Mouse (Mus musculus) thymus, postnatal 10 days (tissue): ENCODE measurements at regions not wholly inside any gene's neighbourhood (a gene's known extent, or its start where the extent isn't known, plus 50 kb on each side); places are given as distances from the start of the nearest gene placed in this dataset.
"Not testable (repeated sequence)": the region's sequence is repeated elsewhere in the genome, so short reads cannot be mapped to it uniquely, and the experiment has no call there.

Source experiments
- DNase-seq, 2 experiments: peaks; one replicate each; pipeline ENCODE4 v3.0.0; 2021; ENCODE audit warnings: low spot score in 2 of 2

- DNase-seq, result no peak
Observed at GRCm38 (mm10) chr7:137648621-137649020, 211.2 kb downstream of the Glrx3 start.

DNA sequence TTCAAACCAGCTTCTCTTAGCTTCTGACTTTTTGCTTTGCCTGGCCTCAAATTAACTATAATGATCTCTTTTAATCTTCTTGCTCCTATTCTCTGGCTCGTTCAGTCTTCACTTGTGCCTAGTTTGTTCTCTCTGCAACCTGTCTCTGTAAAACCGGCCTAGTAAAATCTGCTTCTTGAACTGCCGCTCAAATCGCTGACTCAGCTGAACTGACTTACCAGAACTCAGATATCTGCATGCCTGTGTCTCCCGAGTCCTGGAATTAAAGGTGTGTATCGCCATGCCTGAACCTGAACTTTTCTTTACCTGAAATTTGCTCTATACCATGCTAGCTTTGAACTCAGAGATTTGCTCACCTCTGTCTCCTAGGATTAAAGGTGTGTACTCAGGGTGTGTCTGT is 212.2 kb downstream of the Glrx3 start:
- DNase-seq, result no peak

GRCm38 (mm10) chr7:137653837-137654236 is 216.4 kb downstream of the Glrx3 start:
- no peak for DNase-seq

DNA sequence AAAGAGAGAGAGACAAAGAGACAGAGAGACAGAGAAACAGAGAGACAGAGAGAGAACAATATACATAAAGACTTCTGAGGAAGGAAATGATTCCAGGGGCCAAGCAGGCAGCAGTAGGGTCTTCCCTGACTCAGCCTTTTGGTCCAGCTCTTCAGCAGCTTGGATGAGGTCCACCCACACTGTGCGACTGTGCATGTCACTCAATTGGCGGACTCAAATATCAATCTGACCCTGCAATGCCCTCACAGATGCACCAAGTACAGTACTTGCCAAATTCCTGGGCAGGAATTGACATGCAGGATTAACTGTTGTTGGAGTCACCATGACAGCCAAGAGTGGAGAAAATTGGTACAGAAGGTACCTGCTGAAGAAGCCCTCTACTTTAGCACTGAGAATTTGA is 229.8 kb downstream of the Glrx3 start:
- no peak for DNase-seq

DNA sequence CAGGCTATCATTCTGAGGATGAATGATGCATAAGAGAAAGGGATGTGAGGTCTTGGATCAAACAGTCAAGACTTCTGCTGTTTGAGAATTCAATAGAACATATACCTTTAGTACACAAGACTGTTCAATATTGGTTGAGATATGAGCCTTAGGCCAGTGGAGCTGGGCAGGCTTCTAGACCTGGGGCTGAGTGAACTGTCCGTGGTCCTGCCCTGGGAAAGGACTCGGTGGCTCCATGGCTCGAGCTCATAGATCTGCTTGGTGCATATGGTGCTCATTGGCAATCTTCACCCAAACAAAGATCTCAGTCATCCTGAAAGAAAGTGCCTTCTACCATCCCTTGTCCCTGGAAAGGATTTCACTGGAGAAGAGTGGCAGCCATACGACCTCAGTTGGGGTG is 233.7 kb downstream of the Glrx3 start:
- no peak for DNase-seq

DNA sequence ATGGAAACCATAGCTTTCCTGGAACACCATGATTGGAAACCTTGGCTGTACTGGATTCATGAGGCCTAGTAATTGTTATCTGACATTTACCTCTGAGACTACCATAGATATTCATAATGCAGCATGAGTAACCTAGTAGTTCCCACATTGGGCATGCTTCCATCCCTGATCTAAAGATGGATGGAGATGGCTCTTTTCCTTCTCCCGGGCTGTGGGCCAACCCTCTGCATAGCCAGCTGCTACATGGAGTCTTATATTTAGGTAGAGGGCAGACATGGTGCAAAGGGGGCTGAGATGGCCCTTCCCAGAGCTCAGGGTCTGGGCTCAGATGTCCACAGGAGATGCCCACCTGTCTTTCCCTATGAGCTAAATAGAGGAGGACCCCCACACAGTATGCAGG is 237.2 kb downstream of the Glrx3 start:
- DNase-seq, result no peak

DNA sequence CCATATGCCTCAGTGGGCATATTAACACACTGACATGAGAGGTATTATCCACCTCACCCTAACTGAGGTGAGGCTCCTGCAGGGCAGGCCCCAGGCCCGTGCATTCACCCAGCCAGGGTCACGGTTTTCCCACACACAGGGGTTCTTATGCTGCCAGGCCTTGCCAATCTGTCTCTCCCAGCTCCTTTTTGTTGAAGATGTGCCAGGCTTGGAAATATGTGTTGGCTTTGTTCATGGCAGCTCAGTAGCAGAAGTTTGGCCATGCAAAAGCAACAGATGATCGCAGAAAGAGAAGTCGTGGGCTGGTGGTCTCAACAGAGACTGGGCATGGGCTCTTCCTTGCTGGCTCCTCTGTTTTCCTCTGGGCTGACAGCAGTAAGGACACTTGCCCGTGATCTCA is 238.0 kb downstream of the Glrx3 start:
- DNase-seq, result no peak

DNA sequence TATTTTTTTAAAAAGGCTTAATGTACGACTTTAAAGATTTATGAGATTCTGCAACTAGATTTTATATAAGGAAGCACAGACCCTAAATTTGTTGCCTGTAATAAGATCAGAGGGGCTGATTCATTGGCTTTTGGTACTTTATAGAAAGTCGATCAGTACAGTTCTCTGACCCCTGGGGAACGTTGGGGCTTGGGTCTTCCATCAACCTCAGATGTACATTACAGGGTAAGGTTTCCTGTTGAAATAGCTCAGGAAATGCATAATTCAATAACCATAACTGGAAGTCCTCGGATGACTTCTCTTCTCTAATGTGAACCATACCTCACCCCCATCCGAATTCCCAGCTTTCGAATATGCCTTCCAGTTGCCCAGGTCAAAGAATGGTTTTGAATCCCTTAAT is 247.4 kb downstream of the Glrx3 start:
- DNase-seq, result no peak

DNA sequence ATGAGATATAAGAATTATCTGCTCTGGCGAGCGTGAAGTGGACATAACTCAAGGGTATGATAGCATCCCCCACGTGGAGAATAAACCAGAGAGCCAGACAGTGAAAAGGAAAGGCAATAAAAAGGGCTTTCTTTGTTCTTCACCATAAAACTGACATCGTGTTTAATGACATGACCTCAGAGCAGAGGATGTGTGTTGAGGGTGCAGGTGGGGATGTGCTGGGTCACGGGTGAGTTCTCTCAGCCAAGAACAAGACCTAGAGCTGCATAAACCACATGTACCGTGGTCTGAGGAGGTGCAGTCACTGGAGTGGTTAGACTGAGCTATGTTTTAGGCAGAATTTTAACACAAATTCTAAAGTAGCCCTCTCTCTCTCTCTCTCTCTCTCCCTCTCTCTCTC is 247.9 kb downstream of the Glrx3 start:
- DNase-seq, result no peak

- no peak for DNase-seq
Observed at GRCm38 (mm10) chr7:137696831-137697230, 259.4 kb downstream of the Glrx3 start.

DNA sequence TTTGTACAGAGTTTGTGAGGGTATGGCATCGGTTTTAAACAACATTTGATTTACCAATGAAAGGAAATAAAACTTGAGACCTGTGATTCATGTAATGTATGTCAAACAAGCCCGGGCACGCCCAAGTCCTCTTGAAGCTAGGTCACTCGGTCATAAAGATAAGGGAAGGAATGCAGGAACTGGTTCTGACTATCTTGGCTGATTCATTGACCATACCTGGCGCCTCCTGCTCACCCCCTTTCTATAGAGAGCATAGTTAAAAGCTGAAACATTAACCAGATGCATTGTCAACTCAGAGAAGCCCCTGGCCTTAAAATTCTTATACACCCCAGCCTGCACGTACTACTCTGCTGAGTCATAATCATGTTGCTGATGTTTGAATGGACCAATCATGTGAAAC is 261.1 kb downstream of the Glrx3 start:
- not testable (repeated sequence) for DNase-seq

DNA sequence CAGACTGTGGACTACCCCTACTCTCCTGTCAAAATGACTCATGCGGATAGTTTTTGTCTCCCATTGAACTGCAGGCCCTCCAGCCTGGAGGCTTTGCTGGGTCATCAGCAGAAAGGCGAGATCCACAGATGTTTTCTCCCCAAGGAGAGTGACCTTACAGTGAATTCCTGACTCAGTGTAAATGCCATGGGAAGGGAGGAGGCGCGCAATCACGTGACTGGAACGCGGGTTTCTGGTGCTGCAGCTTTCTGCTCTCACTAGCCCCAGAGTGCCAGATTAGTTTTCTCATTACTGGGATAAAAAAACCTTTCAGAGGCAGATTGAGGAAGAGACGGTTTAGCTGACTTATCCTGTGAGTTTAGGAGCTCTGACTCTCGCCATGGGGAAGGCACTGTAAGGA is 275.4 kb downstream of the Glrx3 start:
- no peak for DNase-seq

GRCm38 (mm10) chr7:137713856-137714255 is 276.4 kb downstream of the Glrx3 start:
- DNase-seq, result no peak

GRCm38 (mm10) chr7:137714318-137714962 is 277.0 kb downstream of the Glrx3 start:
- DNase-seq, result no peak

GRCm38 (mm10) chr7:137715126-137715900 is 277.9 kb downstream of the Glrx3 start:
- no peak for DNase-seq

DNA sequence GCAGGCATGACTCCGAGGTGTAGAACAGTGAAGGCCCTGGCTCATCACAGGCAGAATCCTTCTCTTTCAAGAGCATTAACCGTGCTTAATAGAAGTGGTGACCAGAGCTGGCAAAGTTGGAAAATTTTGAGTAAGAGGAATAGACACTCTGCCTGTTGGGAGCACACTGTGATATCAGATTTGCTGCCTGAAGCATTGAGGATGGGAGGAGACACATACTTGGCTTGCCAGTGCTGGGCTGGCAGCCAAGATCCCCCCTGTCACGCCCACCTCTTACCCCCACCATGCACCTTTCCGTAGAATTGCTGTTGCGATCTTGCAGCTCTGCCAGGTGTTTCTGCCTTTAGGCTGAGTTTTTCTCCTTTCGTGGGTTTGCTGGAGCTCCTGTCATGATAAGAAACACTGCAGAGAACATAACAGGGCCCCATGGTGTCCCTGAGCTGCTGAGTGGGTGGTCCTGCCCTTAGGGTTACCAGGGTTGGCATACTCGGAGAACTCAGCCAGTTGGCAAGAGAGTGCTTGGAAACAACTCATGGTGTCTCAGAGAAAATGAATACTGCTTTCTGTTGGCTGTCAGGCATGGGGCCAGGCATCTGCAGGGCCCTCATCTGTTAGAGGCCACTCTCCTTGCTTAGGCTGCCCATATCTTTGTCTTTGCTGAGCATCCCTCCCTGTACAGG is 286.1 kb downstream of the Glrx3 start:
- no peak for DNase-seq

- no peak for DNase-seq
Observed at GRCm38 (mm10) chr7:137726031-137726430, 288.6 kb downstream of the Glrx3 start.

DNA sequence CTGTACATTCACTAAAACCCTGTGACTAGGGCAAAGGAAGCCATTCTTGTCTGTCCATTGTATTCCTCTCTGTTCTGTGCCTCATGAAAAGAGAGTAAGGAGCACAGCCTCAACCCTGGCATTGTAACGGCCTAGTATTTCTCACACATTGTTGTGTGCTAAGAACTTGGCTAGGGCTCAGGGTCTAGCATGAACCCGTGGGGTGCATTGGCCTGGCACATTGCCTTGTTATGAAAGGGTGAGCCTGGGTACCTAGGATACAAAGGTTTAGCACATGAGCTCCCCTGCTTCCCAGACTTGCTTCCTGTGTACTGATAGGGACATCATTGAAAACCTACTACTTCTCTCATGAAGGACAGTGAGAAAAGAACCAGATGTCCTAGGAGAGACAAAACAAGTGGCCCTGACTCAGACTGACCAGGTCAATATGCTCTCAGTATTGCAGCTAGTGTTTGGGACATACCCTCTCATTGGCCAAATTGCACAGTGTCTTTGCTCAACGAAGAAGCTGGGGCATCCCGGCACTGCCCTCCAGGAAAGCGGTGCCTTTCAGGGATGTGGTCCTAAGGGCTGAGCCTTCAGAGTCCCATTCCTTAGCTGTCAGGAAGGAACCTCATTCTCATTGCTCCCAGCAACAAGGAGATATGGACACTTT is 298.6 kb downstream of the Glrx3 start:
- no peak for DNase-seq

- DNase-seq, result no peak
Observed at GRCm38 (mm10) chr7:137741702-137742101, 304.3 kb downstream of the Glrx3 start.

DNA sequence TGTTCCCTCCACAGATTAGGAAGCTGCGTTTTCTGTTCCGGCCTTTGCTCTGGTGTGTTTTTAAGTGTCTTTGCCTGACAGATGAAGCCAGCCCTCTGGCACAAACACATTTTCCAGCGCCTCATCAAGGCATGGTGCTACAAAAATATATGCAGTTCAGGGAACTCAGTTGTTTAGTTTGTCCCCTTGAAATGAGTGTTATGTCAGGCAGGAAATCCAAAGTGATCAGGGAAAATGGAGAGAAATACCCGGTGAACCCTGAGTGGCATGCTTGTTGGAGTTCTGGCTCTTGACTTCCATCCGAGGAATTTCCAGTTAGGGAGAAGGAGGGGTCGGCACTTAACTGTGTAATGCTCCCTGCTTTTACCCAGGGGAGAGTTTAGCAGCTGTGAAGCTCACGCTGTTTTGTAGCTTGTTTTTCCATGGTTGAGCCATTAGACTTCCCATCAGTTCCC is 304.9 kb downstream of the Glrx3 start:
- DNase-seq, result no peak

DNA sequence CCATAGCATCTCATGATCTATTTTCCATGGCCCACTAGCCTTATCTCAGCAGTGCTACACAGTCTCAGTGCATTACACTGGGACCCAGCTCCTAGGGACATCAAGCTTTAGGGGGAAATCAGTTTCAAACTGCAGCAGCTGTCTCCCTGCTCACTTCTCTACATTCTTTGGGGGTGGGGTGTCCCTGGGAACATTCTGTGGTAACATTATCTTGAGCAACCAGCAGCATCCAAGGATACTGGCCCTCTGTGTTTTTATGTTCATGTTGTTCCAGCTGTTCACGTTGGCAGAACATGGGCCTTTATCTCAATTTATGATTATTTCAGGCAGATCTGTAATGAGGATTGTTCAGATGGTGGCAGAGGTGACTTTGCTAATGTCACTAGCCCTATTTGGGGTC is 308.2 kb downstream of the Glrx3 start:
- DNase-seq, result no peak

DNA sequence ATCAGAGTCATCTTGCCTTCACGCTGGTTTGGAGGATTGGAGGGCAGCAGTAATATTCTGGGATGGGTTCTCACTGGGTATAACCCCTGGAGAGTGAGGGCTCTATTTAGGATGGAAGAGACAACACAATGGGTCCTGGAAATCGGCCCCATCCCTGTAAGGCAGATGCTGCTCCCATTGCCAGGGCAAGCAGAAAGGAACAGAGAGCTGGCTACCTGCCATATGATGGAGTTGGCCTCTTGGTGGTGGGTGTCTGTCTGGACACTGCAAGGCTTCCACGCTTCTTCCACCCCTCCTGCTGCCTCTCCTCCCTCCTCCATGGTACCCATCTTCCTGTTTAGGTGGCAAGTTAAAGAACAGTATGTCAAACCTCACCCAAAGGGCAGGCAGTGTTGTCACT is 308.6 kb downstream of the Glrx3 start:
- DNase-seq, result no peak
